Mouse (Mus musculus): Measurements from ENCODE around the gene Hs6st3.

GRCm38 (mm10) chr14:119247131-119247530, 109.0 kb downstream of the Hs6st3 start:
- TF ChIP-seq EP300 (IDR thresholded peaks at IDR 0.05; ENCODE audit: low read depth) (no peak), CTCF (IDR thresholded peaks at IDR 0.05; ENCODE audit: low read depth) (no peak)
